Mouse (Mus musculus): Measurements from ENCODE around the gene Tiam2.

DNA sequence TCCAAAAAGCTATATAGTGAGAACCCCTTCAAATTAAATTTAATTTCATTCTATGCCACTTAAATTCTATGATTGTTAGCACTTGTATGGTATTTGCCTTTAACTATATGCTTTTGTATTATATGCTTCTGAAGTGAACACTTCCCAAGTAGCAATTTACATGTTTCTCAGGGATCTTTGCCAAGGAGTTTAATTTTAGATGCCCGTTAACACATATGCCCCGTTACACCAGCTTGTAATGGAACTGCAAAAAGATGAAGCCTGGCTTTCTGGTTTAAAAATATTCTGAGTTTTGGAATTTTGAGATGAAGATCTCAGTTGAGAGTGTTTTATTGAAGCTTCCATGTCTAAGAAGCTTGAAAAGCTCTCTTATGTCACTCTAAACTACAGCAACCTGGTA, 67.6 kb downstream of the Tiam2 start:
- TF ChIP-seq CTCF (conservative IDR thresholded peaks at IDR 0.05; ENCODE audit: insufficient read depth, insufficient read length, low read depth, low read length) (no peak), POLR2A (IDR thresholded peaks at IDR 0.05; ENCODE audit: low read depth, low read length) (no peak)

All from kidney, adult 2 months (tissue).